Mouse (Mus musculus): ENCODE measurements at regions not wholly inside any gene's neighbourhood (a gene's known extent, or its start where the extent isn't known, plus 50 kb on each side); places are given as distances from the start of the nearest gene placed in this dataset.

DNA sequence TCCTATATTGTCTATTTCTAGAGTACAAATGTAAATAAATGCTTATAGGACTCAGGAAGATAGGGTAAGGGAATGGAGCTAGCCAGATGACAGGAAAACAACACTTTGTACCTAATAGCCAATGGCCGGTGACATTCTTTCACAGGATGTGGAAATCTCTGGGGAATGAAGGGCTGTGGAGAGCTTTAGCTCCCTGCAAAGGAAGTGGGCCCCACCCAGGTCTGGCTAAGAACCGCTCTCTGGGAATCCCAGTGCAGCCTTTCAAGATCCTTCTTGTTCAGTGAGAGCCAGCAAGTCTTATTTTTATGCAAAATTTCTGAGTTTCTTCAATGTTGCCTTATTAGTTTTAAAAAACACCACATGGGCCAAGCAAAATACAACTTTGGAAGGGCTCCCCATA, 54.7 kb upstream of the Pappa2 start:
- H3K4me1 ChIP-seq (ENCODE audit: control insufficient read depth, insufficient read depth, low read length) = no peaks in the 10 kb centered on the region
- no peak overlapping the region for H3K4me3 ChIP-seq (replicated peaks; ENCODE audit: extremely low read depth, low read depth, low read length)
- DNase-seq = no peak
- no peak for TF ChIP-seq CTCF (IDR thresholded peaks at IDR 0.05; ENCODE audit: insufficient read depth, low read length)
- no peak for TF ChIP-seq POLR2A (IDR thresholded peaks at IDR 0.05; ENCODE audit: borderline replicate concordance, extremely low read depth, low read depth, low read length)
- WGBS = 40% methylated on average over 2 of the region's 2 CpGs

DNA sequence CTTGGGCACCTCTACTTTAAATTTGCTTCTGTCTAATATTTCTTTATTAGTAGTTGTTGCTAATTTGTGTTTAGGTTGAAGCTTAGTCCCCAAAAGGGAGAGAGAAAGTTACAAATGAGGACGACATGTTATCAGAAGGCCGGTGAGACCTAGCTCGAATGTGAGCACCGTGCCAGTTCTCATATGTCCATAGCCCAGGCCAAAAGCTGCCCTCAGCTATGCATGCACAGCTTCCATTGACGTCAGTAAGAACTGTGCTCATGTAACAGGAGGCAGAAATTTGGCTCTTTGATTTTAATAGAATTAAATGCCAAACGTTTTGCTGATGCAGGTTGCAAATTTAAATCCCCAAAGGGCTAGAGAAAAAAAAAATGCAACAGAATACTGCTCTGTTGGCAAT, 56.1 kb upstream of the Pappa2 start:
- H3K4me3 ChIP-seq (replicated peaks; ENCODE audit: extremely low read depth, low read depth, low read length) = no peak overlapping the region
- WGBS = 75% methylated on average over 6 of the region's 6 CpGs
- H3K4me1 ChIP-seq (ENCODE audit: control insufficient read depth, insufficient read depth, low read length) = no peaks in the 10 kb centered on the region
- TF ChIP-seq POLR2A (IDR thresholded peaks at IDR 0.05; ENCODE audit: borderline replicate concordance, extremely low read depth, low read depth, low read length) (no peak), CTCF (IDR thresholded peaks at IDR 0.05; ENCODE audit: insufficient read depth, low read length) (no peak)
- DNase-seq = no peak

DNA sequence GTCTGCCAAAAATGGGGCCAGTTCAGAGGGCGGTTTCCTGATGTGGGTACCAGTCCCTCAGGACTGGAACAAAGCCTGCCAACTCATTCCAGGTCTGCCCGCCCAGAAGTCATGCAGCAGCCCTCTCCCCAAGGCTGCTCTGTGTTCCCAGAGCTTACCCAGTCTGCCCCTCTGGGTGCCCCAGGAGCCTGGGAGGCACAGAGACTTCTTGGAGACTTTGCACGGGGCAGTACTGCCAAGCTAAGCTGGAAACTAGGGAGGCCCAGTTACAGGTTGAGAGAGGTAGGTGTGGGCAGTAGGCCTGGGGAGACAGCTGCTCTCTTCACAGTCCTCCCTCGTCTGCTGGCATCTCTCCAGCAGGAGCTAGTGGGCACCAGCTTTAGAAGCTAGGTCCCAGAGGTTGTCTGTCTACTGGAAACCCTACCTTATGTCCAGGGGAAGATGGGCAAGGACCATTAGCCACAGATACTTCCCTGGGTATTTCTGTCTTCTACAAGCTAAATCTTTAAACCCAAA, 65.6 kb upstream of the Pappa2 start:
- WGBS = 56% methylated on average over 4 of the region's 4 CpGs
- no peak overlapping the region for H3K4me3 ChIP-seq (replicated peaks; ENCODE audit: extremely low read depth, low read depth, low read length)

GRCm38 (mm10) chr1:159065024-159065423, 84.7 kb upstream of the Pappa2 start:
- no peak for DNase-seq
- TF ChIP-seq CTCF (IDR thresholded peaks at IDR 0.05; ENCODE audit: insufficient read depth, low read length) (no peak), POLR2A (IDR thresholded peaks at IDR 0.05; ENCODE audit: borderline replicate concordance, extremely low read depth, low read depth, low read length) (no peak)
- WGBS = 11% methylated on average over 1 of the region's 1 CpGs
- Histone ChIP-seq H3K4me3 (replicated peaks; ENCODE audit: extremely low read depth, low read depth, low read length) (no peak overlapping the region), H3K4me1 (ENCODE audit: control insufficient read depth, insufficient read depth, low read length) (no peaks in the 10 kb centered on the region)

More for the DNA sequence above, 65.6 kb upstream of the Pappa2 start:
- TF ChIP-seq POLR2A (IDR thresholded peaks at IDR 0.05; ENCODE audit: borderline replicate concordance, extremely low read depth, low read depth, low read length) (no peak), CTCF (IDR thresholded peaks at IDR 0.05; ENCODE audit: insufficient read depth, low read length) (no peak)
- H3K4me1 ChIP-seq (ENCODE audit: control insufficient read depth, insufficient read depth, low read length) = no peaks in the 10 kb centered on the region
- DNase-seq = no peak

DNA sequence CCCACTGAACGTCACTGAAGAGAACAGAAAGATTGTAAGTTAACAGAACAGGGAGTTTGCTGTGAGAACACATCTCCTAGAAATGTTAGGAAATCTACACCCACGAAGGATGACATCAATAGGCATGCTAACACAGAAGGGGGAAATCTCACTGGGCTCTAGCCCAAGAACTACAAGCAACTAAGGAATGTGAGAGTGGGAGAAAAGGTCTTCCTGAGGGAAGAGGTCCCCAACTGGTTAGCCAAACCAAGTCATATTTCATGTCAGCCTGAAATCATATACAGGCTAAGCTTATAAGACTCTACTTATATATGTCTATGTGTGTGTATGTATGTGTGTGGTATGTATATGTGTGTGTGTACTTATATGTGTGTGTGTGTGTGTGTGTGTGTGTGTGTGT, 118.9 kb upstream of the Pappa2 start:
- TF ChIP-seq CTCF (IDR thresholded peaks at IDR 0.05; ENCODE audit: insufficient read depth, low read length) (no peak), POLR2A (IDR thresholded peaks at IDR 0.05; ENCODE audit: borderline replicate concordance, extremely low read depth, low read depth, low read length) (no peak)
- H3K4me3 ChIP-seq (replicated peaks; ENCODE audit: extremely low read depth, low read depth, low read length) = no peak overlapping the region
- WGBS = 58% methylated on average over 2 of the region's 2 CpGs
- H3K4me1 ChIP-seq (ENCODE audit: control insufficient read depth, insufficient read depth, low read length) = no peaks in the 10 kb centered on the region
- no peak for DNase-seq

- Histone ChIP-seq H3K4me1 (ENCODE audit: control insufficient read depth, insufficient read depth, low read length) (no peaks in the 10 kb centered on the region), H3K4me3 (replicated peaks; ENCODE audit: extremely low read depth, low read depth, low read length) (no peak overlapping the region)
- 74% methylated on average over 3 of the region's 3 CpGs for WGBS
- no peak for DNase-seq
- TF ChIP-seq CTCF (IDR thresholded peaks at IDR 0.05; ENCODE audit: insufficient read depth, low read length) (no peak), POLR2A (IDR thresholded peaks at IDR 0.05; ENCODE audit: borderline replicate concordance, extremely low read depth, low read depth, low read length) (no peak)
Measured at GRCm38 (mm10) chr1:159122201-159122600, 109.9 kb upstream of the Cop1 start.

- H3K4me3 ChIP-seq (replicated peaks; ENCODE audit: extremely low read depth, low read depth, low read length) = no peak overlapping the region
- no peak for DNase-seq
- TF ChIP-seq CTCF (IDR thresholded peaks at IDR 0.05; ENCODE audit: insufficient read depth, low read length) (no peak), POLR2A (IDR thresholded peaks at IDR 0.05; ENCODE audit: borderline replicate concordance, extremely low read depth, low read depth, low read length) (no peak)
- no peaks in the 10 kb centered on the region for H3K4me1 ChIP-seq (ENCODE audit: control insufficient read depth, insufficient read depth, low read length)
Measured at GRCm38 (mm10) chr1:159124874-159125273, 107.2 kb upstream of the Cop1 start.

DNA sequence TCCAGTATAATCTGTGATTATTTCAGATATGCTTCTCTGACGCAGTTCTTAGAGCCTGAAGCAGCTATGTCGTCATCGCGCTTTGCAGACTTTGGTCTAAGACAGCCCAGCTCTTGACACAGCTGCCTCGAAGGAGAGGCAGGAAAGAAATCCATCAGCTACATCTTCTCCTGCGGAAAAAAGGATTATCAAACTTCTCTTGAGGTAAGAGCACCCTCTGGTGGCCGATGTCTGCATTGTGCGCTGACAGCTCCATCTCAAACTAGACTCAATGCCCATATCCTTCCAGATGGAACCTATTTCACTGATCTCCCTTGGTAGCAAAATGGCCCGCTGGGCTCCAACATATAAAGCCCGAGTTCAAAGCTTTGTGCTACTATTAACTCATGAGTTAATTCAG, 96.8 kb upstream of the Cop1 start:
- no peak overlapping the region for H3K4me3 ChIP-seq (replicated peaks; ENCODE audit: extremely low read depth, low read depth, low read length)
- TF ChIP-seq CTCF (IDR thresholded peaks at IDR 0.05; ENCODE audit: insufficient read depth, low read length) = peak; percentile 89
- TF ChIP-seq POLR2A (IDR thresholded peaks at IDR 0.05; ENCODE audit: borderline replicate concordance, extremely low read depth, low read depth, low read length) = no peak
- 8% methylated on average over 10 of the region's 10 CpGs for WGBS
- peak; percentile 48 for DNase-seq
- no peaks in the 10 kb centered on the region for H3K4me1 ChIP-seq (ENCODE audit: control insufficient read depth, insufficient read depth, low read length)

DNA sequence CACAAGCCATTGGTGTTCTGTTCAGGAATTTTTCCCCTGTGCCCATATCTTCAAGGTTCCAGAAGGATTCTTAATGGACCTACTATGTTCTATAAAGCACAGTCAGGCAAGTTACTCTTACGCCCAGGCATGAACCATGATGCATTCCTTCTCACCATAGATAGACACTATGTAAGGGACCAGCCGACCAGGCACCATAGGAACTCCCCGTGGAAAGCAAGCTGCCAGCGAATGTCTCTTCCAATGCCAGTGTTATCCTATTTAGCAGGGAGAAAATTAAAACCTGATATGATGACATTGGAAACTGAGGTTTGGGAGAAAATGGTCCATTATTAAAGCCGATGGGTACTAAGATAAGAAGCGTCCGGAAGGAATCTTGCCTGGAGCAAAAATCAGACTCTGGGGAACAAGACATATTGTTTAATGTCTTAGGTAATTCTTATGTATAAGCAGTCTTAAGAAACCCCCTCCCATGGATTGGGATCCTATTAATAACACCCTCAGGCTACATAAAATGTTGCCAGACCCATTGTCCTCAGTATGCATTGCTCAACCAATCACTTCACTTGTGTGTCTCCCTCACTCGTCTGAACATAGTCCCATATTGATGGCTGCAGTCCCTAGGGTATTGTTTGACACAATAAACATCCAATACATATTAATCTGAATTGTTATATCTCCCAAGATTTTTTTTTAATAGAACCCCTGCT, 84.2 kb upstream of the Cop1 start:
- no peak for TF ChIP-seq POLR2A (IDR thresholded peaks at IDR 0.05; ENCODE audit: borderline replicate concordance, extremely low read depth, low read depth, low read length)
- no peak for TF ChIP-seq CTCF (IDR thresholded peaks at IDR 0.05; ENCODE audit: insufficient read depth, low read length)
- WGBS = 89% methylated on average over 8 of the region's 8 CpGs
- DNase-seq = no peak
- no peak overlapping the region for H3K4me3 ChIP-seq (replicated peaks; ENCODE audit: extremely low read depth, low read depth, low read length)
- no peaks in the 10 kb centered on the region for H3K4me1 ChIP-seq (ENCODE audit: control insufficient read depth, insufficient read depth, low read length)

GRCm38 (mm10) chr1:159148498-159149187, 83.5 kb upstream of the Cop1 start:
- no peak overlapping the region for H3K4me3 ChIP-seq (replicated peaks; ENCODE audit: extremely low read depth, low read depth, low read length)

More at GRCm38 (mm10) chr1:159148498-159149187, 83.5 kb upstream of the Cop1 start:
- 74% methylated on average over 9 of the region's 9 CpGs for WGBS
- TF ChIP-seq POLR2A (IDR thresholded peaks at IDR 0.05; ENCODE audit: borderline replicate concordance, extremely low read depth, low read depth, low read length) = no peak
- no peak for TF ChIP-seq CTCF (IDR thresholded peaks at IDR 0.05; ENCODE audit: insufficient read depth, low read length)
- no peaks in the 10 kb centered on the region for H3K4me1 ChIP-seq (ENCODE audit: control insufficient read depth, insufficient read depth, low read length)
- DNase-seq = no peak

All from lung, adult 2 months (tissue).